Mouse (Mus musculus): ENCODE data around the gene Cers3. TPM values are rescaled to one million over a fixed set of nuclear protein-coding genes. Genes with fewer than 3 reads are reported as not detected.

Gene Cers3
- total and polyA plus RNA-seq, 3 experiments, result 0.09 to 0.12 TPM; not detected in 1

DNA sequence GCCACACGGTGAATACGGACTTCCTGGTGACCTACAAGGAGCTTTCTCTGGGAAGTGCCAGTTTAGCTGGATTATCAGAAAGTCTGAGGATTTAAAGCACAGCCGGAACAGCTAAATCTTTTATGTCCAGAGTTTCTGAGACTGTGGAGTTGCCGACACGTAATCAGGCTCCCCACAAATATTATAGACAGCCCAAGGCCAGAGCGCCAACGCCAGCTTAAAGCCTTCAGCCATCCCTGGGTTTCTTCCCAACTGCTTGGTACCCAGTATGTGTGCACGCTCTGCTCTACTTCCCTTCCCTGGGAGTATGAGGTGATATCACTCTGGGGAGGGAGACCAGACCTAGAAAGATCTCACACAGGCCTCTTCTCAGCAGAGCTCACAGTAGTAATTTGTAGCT, 10.5 kb downstream of the Cers3 start:
- TF ChIP-seq POLR2A (IDR thresholded peaks at IDR 0.05; ENCODE audit: insufficient read depth, low read depth, low read length) (no peak), CTCF (IDR thresholded peaks at IDR 0.05) (no peak), EP300 (IDR thresholded peaks at IDR 0.05; ENCODE audit: insufficient read depth, low read depth, low read length) (no peak)
- no peaks in the 10 kb centered on the region for H3K36me3 ChIP-seq (ENCODE audit: control insufficient read depth, insufficient read depth, low read length)
- H3K9ac ChIP-seq (ENCODE audit: low read depth, low read length), result no peak overlapping the region
- no peak overlapping the region for H3K4me3 ChIP-seq
- no peaks in the 10 kb centered on the region for H3K27me3 ChIP-seq (ENCODE audit: control insufficient read depth, insufficient read depth, low read length)
- no peak overlapping the region for H3K27ac ChIP-seq
- DNase-seq, result no peak
- intact Hi-C loops (cut with DNase I), result no loop called here
- 91% methylated on average over 8 of the region's 8 CpGs for WGBS
- no peaks in the 10 kb centered on the region for H3K79me2 ChIP-seq (replicated peaks; ENCODE audit: control insufficient read depth, insufficient read depth, low read length)
- H3K4me1 ChIP-seq (ENCODE audit: control insufficient read depth, insufficient read depth, low read length), result no peaks in the 10 kb centered on the region

GRCm38 (mm10) chr7:66755611-66756010, 12.3 kb downstream of the Cers3 start:
- Histone ChIP-seq H3K27me3 (ENCODE audit: control insufficient read depth, insufficient read depth, low read length) (no peaks in the 10 kb centered on the region), H3K79me2 (replicated peaks; ENCODE audit: control insufficient read depth, insufficient read depth, low read length) (no peaks in the 10 kb centered on the region), H3K9ac (ENCODE audit: low read depth, low read length) (no peak overlapping the region), H3K36me3 (ENCODE audit: control insufficient read depth, insufficient read depth, low read length) (no peaks in the 10 kb centered on the region), H3K4me1 (ENCODE audit: control insufficient read depth, insufficient read depth, low read length) (no peaks in the 10 kb centered on the region), H3K4me3 (no peak overlapping the region), H3K27ac (no peak overlapping the region)
- DNase-seq, result no peak
- intact Hi-C loops (cut with DNase I), result no loop called here
- TF ChIP-seq POLR2A (IDR thresholded peaks at IDR 0.05; ENCODE audit: insufficient read depth, low read depth, low read length) (no peak), CTCF (IDR thresholded peaks at IDR 0.05) (no peak), EP300 (IDR thresholded peaks at IDR 0.05; ENCODE audit: insufficient read depth, low read depth, low read length) (no peak)
- 53% methylated on average over 7 of the region's 7 CpGs for WGBS

DNA sequence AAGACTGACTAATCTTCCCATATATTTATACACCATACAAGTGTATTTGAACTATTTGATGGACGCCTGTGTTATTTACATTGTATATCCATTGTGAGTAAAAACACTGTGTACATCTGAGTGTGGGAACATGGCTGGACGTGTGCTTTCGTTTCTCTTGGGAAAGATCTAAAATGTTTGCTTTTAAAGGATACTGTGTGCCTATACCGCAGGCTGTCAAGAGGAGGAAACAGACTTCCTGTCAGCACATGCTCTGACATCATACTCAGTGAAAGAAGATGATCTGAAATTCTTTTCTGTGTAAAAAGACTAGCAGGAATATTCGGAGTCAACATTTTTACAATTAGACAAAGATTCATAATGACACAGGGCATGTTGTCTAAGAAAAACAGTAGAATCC, 26.6 kb downstream of the Cers3 start:
- H3K27ac ChIP-seq, result no peak overlapping the region
- WGBS, result 33% methylated on average over 5 of the region's 5 CpGs

DNA sequence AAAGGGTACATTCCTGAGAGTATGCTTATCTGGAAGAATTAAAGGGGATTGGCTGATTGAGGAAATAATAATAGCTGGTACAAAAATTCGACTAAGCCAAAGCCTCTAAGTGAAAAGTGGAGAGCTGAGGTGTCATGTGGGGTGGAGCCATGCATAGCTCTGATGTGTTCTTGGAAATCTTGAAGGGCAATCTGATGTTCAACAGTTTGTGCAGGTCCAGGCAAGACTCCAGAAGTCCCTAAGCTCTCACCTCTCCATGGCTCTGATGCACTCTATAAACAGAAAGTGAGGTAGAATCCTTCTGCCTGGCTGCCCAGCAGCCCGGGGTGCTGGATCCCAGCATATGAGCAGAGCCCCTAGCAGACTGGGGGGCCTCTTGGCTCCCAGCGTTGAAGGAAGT, 27.4 kb downstream of the Cers3 start:
- DNase-seq, result no peak
- WGBS, result 43% methylated on average over 3 of the region's 3 CpGs
- H3K4me1 ChIP-seq (ENCODE audit: control insufficient read depth, insufficient read depth, low read length), result no peaks in the 10 kb centered on the region
- intact Hi-C loops (cut with DNase I), result no loop called here
- TF ChIP-seq CTCF (IDR thresholded peaks at IDR 0.05) (no peak), EP300 (IDR thresholded peaks at IDR 0.05; ENCODE audit: insufficient read depth, low read depth, low read length) (no peak), POLR2A (IDR thresholded peaks at IDR 0.05; ENCODE audit: insufficient read depth, low read depth, low read length) (no peak)
- H3K9ac ChIP-seq (ENCODE audit: low read depth, low read length), result no peak overlapping the region
- no peaks in the 10 kb centered on the region for H3K36me3 ChIP-seq (ENCODE audit: control insufficient read depth, insufficient read depth, low read length)
- H3K4me3 ChIP-seq, result no peak overlapping the region
- no peaks in the 10 kb centered on the region for H3K79me2 ChIP-seq (replicated peaks; ENCODE audit: control insufficient read depth, insufficient read depth, low read length)
- H3K27me3 ChIP-seq (ENCODE audit: control insufficient read depth, insufficient read depth, low read length), result no peaks in the 10 kb centered on the region
- H3K27ac ChIP-seq, result no peak overlapping the region

More for the DNA sequence above, 26.6 kb downstream of the Cers3 start:
- TF ChIP-seq POLR2A (IDR thresholded peaks at IDR 0.05; ENCODE audit: insufficient read depth, low read depth, low read length), result no peak
- no peak for TF ChIP-seq EP300 (IDR thresholded peaks at IDR 0.05; ENCODE audit: insufficient read depth, low read depth, low read length)
- no peak for TF ChIP-seq CTCF (IDR thresholded peaks at IDR 0.05)
- intact Hi-C loops (cut with DNase I), result no loop called here
- Histone ChIP-seq H3K36me3 (ENCODE audit: control insufficient read depth, insufficient read depth, low read length) (no peaks in the 10 kb centered on the region), H3K79me2 (replicated peaks; ENCODE audit: control insufficient read depth, insufficient read depth, low read length) (no peaks in the 10 kb centered on the region), H3K27me3 (ENCODE audit: control insufficient read depth, insufficient read depth, low read length) (no peaks in the 10 kb centered on the region), H3K4me1 (ENCODE audit: control insufficient read depth, insufficient read depth, low read length) (no peaks in the 10 kb centered on the region), H3K4me3 (no peak overlapping the region), H3K9ac (ENCODE audit: low read depth, low read length) (no peak overlapping the region)
- no peak for DNase-seq

DNA sequence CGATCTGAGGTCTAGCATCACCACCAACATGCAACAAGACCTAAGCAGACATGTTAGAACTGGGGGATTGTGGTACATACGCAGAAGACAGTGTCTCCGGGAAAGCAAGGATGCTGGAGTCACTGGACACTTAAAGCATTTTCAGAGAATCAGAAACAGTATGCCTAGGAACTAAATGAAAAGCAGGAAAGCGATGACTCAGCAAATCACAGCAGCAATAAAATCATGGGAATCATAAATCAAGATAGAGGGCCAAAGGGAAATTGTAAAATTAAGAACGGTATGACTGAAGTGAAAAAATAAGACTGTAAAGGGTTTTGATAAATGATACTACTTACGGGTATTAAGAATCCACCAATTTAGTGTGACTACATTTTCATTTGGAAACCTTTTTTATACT, 27.9 kb downstream of the Cers3 start:
- Histone ChIP-seq H3K4me3 (no peak overlapping the region), H3K79me2 (replicated peaks; ENCODE audit: control insufficient read depth, insufficient read depth, low read length) (no peaks in the 10 kb centered on the region), H3K9ac (ENCODE audit: low read depth, low read length) (no peak overlapping the region), H3K27me3 (ENCODE audit: control insufficient read depth, insufficient read depth, low read length) (no peaks in the 10 kb centered on the region), H3K36me3 (ENCODE audit: control insufficient read depth, insufficient read depth, low read length) (no peaks in the 10 kb centered on the region), H3K27ac (no peak overlapping the region), H3K4me1 (ENCODE audit: control insufficient read depth, insufficient read depth, low read length) (no peaks in the 10 kb centered on the region)
- intact Hi-C loops (cut with DNase I), result no loop called here
- TF ChIP-seq POLR2A (IDR thresholded peaks at IDR 0.05; ENCODE audit: insufficient read depth, low read depth, low read length) (no peak), EP300 (IDR thresholded peaks at IDR 0.05; ENCODE audit: insufficient read depth, low read depth, low read length) (no peak), CTCF (IDR thresholded peaks at IDR 0.05) (no peak)
- WGBS, result 90% methylated on average over 6 of the region's 6 CpGs
- no peak for DNase-seq

DNA sequence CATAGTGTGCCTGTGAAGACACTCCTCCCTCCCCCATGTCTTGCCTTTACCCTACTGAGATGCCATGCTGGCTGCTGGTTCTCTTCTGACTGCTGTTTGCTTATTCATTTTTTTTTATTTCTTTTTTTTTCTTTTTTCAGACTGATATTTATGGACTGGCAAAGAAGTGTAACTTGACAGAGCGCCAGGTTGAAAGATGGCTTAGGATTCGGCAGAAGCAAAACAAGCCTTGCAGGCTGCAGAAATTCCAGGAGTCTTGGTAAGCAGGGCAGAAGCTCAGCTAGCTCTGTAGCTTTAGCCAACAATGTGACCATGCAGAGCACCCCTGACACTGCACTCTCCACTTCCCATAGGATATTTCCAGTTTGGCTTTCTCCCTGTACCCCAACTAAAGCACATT, 36.1 kb downstream of the Cers3 start:
- Histone ChIP-seq H3K79me2 (replicated peaks; ENCODE audit: control insufficient read depth, insufficient read depth, low read length) (no peaks in the 10 kb centered on the region), H3K4me3 (no peak overlapping the region), H3K27me3 (ENCODE audit: control insufficient read depth, insufficient read depth, low read length) (no peaks in the 10 kb centered on the region), H3K4me1 (ENCODE audit: control insufficient read depth, insufficient read depth, low read length) (peaks cover 1% of the 10 kb centered on the region; the same call in 1 of the 2 replicates), H3K36me3 (ENCODE audit: control insufficient read depth, insufficient read depth, low read length) (no peaks in the 10 kb centered on the region), H3K27ac (no peak overlapping the region), H3K9ac (ENCODE audit: low read depth, low read length) (no peak overlapping the region)
- intact Hi-C loops (cut with DNase I), result no loop called here
- no peak for TF ChIP-seq CTCF (IDR thresholded peaks at IDR 0.05)
- TF ChIP-seq POLR2A (IDR thresholded peaks at IDR 0.05; ENCODE audit: insufficient read depth, low read depth, low read length), result no peak
- TF ChIP-seq EP300 (IDR thresholded peaks at IDR 0.05; ENCODE audit: insufficient read depth, low read depth, low read length), result no peak
- no peak for DNase-seq
- WGBS, result 52% methylated on average over 2 of the region's 2 CpGs

Measured in heart, adult 2 months (tissue).